Mouse (Mus musculus) induced T-regulatory cell, adult 2 months (primary cell): ENCODE measurements around the gene Odf4.
"Not testable (repeated sequence)": the region's sequence is repeated elsewhere in the genome, so short reads cannot be mapped to it uniquely, and the experiment has no call there.

ENCODE experiments used
- DNase-seq: peaks from one replicate; pipeline ENCODE4 v3.0.0-alpha.2; 2012; ENCODE audit warnings: low read depth

Odf4 gene

GRCm38 (mm10) chr11:68946806-68947440, 20.0 kb upstream of the Odf4 start:
- no peak for DNase-seq

- no peak for DNase-seq
Observed at GRCm38 (mm10) chr11:68946001-68946400, 19.1 kb upstream of the Odf4 start.

- DNase-seq = no peak
Observed at GRCm38 (mm10) chr11:68945245-68945644, 18.4 kb upstream of the Odf4 start.

- no peak for DNase-seq
Observed at GRCm38 (mm10) chr11:68942731-68943130, 15.8 kb upstream of the Odf4 start.

- no peak for DNase-seq
Observed at GRCm38 (mm10) chr11:68940516-68940915, 13.6 kb upstream of the Odf4 start.

GRCm38 (mm10) chr11:68939451-68940304, 12.8 kb upstream of the Odf4 start:
- peak; percentile 91 for DNase-seq

- DNase-seq = not testable (repeated sequence)
Observed at GRCm38 (mm10) chr11:68936951-68937350, 10.1 kb upstream of the Odf4 start.

- no peak for DNase-seq
Observed at GRCm38 (mm10) chr11:68933885-68934507, 7.1 kb upstream of the Odf4 start.

- no peak for DNase-seq
Observed at GRCm38 (mm10) chr11:68929947-68930346, 3.1 kb upstream of the Odf4 start.

- no peak for DNase-seq
Observed at GRCm38 (mm10) chr11:68924749-68925148, 2.1 kb downstream of the Odf4 start.

GRCm38 (mm10) chr11:68923191-68923590, 3.7 kb downstream of the Odf4 start:
- DNase-seq = no peak

- DNase-seq = no peak
Observed at GRCm38 (mm10) chr11:68914566-68914965, 12.3 kb downstream of the Odf4 start.

GRCm38 (mm10) chr11:68911531-68912177, 15.2 kb downstream of the Odf4 start:
- no peak for DNase-seq

- DNase-seq = no peak
Observed at GRCm38 (mm10) chr11:68908846-68909503, 17.9 kb downstream of the Odf4 start.

GRCm38 (mm10) chr11:68907251-68907650, 19.6 kb downstream of the Odf4 start:
- no peak for DNase-seq

- no peak for DNase-seq
Observed at GRCm38 (mm10) chr11:68906461-68906790, 20.5 kb downstream of the Odf4 start.

GRCm38 (mm10) chr11:68905665-68906460, 21.0 kb downstream of the Odf4 start:
- DNase-seq = no peak

GRCm38 (mm10) chr11:68905138-68905531, 21.7 kb downstream of the Odf4 start:
- DNase-seq = no peak

GRCm38 (mm10) chr11:68904375-68905137, 22.3 kb downstream of the Odf4 start:
- peak; percentile 88 for DNase-seq

- no peak for DNase-seq
Observed at GRCm38 (mm10) chr11:68903775-68904174, 23.1 kb downstream of the Odf4 start.
